Mouse (Mus musculus) C2C12 (cell line): ENCODE results near the gene Efnb2. TPM values are rescaled to one million over a fixed set of nuclear protein-coding genes. Genes with fewer than 3 reads are reported as not detected.

Source experiments
- H3K27me3 ChIP-seq: one replicate; pipeline ENCODE4 v1.6.1; 2011; ENCODE audit not compliant: control insufficient read depth, insufficient read depth, insufficient read length
- H3K36me3 ChIP-seq: one replicate; pipeline ENCODE4 v1.6.1; 2011; ENCODE audit not compliant: control insufficient read depth, insufficient read depth
- H3K4me3 ChIP-seq: one replicate; pipeline ENCODE4 v1.5.1; 2011; ENCODE audit warnings: mild to moderate bottlenecking, control low read depth; ENCODE audit not compliant: poor library complexity, insufficient read depth, severe bottlenecking
- H3K79me2 ChIP-seq: one replicate; pipeline ENCODE4 v1.6.1; 2011; ENCODE audit not compliant: control insufficient read depth, insufficient read depth
- H3K79me3 ChIP-seq: one replicate; pipeline ENCODE4 v1.6.1; 2011; ENCODE audit warnings: low read depth, control low read depth
- H3ac ChIP-seq: one replicate; pipeline ENCODE3; 2011; ENCODE audit warnings: low read depth; ENCODE audit not compliant: control insufficient read depth, insufficient read length
- CEBPB ChIP-seq: IDR thresholded peaks from one replicate; pipeline ENCODE4 v1.6.1; 2011; ENCODE audit warnings: low read depth, mild to moderate bottlenecking, control low read depth, moderate library complexity
- CTCF ChIP-seq: IDR thresholded peaks from one replicate; pipeline ENCODE4 v1.5.1; 2011; ENCODE audit not compliant: control insufficient read depth, insufficient read depth, insufficient read length
- FOSL1 ChIP-seq: IDR thresholded peaks from one replicate; pipeline ENCODE4 v1.8.0; 2011; ENCODE audit warnings: mild to moderate bottlenecking, low read length; ENCODE audit not compliant: poor library complexity, insufficient read depth, severe bottlenecking
- MAX ChIP-seq: IDR thresholded peaks from one replicate; pipeline ENCODE4 v1.6.1; 2011; ENCODE audit warnings: mild to moderate bottlenecking, control low read depth
- MYOD1 ChIP-seq: IDR thresholded peaks from one replicate; pipeline ENCODE4 v1.6.1; 2011; ENCODE audit warnings: low read depth; ENCODE audit not compliant: control insufficient read depth, insufficient read length
- MYOG ChIP-seq: IDR thresholded peaks from one replicate; pipeline ENCODE4 v1.6.1; 2011; ENCODE audit not compliant: control insufficient read depth, insufficient read length; ENCODE audit errors: extremely low read depth
- USF1 ChIP-seq: IDR thresholded peaks from one replicate; pipeline ENCODE4 v1.6.1; 2011; ENCODE audit warnings: low read depth, mild to moderate bottlenecking, control low read depth, moderate library complexity
- polyA plus RNA-seq: library from polyadenylated mRNA; unstranded; fragments of >200 nt; fragmentation: generic; extraction: Trizol; gene quantifications from one replicate; pipeline ENCODE4 v1.2.1, GENCODE M21; 2012; ENCODE audit warnings: missing spikeins

The Efnb2 gene
- polyA plus RNA-seq, 1 experiment, result 15.1 TPM

DNA sequence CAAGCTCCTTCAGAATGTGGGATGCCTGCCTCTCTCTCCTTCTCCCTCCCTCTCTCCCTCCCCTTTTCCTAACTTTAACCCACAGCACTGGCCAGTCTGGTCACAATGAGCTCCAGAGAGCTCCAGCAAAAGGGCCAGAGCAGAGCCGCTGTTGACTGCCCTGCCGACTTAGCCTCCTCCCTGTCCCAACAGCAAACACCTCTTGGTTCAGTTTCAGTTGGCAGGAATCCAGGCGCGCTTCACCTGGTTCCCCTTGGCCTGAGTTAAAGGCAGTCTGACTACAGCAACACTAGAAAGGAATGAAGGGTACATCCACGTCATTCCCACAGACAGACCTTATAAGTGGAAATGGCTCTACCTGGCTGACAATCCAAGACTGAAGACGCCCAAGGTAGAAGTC, 84.2 kb downstream of the Efnb2 start:
- Histone ChIP-seq H3K79me2 (no peaks in the 10 kb centered on the region), H3K36me3 (no peaks in the 10 kb centered on the region), H3K4me3 (no peak overlapping the region), H3K79me3 (no peaks in the 10 kb centered on the region), H3K27me3 (no peaks in the 10 kb centered on the region), H3ac (no peak overlapping the region)
- TF ChIP-seq CEBPB (no peak), MYOD1 (no peak), MAX (no peak), FOSL1 (no peak), MYOG (no peak)

GRCm38 (mm10) chr8:8576286-8576685, 84.8 kb downstream of the Efnb2 start:
- TF ChIP-seq CEBPB, result no peak
- TF ChIP-seq CTCF, result no peak
- TF ChIP-seq USF1, result no peak
- no peak for TF ChIP-seq FOSL1
- no peak for TF ChIP-seq MYOG
- TF ChIP-seq MAX, result no peak
- no peak for TF ChIP-seq MYOD1
- no peak overlapping the region for H3K4me3 ChIP-seq
- H3K36me3 ChIP-seq, result no peaks in the 10 kb centered on the region
- H3K27me3 ChIP-seq, result no peaks in the 10 kb centered on the region
- H3ac ChIP-seq, result no peak overlapping the region
- no peaks in the 10 kb centered on the region for H3K79me2 ChIP-seq
- no peaks in the 10 kb centered on the region for H3K79me3 ChIP-seq

DNA sequence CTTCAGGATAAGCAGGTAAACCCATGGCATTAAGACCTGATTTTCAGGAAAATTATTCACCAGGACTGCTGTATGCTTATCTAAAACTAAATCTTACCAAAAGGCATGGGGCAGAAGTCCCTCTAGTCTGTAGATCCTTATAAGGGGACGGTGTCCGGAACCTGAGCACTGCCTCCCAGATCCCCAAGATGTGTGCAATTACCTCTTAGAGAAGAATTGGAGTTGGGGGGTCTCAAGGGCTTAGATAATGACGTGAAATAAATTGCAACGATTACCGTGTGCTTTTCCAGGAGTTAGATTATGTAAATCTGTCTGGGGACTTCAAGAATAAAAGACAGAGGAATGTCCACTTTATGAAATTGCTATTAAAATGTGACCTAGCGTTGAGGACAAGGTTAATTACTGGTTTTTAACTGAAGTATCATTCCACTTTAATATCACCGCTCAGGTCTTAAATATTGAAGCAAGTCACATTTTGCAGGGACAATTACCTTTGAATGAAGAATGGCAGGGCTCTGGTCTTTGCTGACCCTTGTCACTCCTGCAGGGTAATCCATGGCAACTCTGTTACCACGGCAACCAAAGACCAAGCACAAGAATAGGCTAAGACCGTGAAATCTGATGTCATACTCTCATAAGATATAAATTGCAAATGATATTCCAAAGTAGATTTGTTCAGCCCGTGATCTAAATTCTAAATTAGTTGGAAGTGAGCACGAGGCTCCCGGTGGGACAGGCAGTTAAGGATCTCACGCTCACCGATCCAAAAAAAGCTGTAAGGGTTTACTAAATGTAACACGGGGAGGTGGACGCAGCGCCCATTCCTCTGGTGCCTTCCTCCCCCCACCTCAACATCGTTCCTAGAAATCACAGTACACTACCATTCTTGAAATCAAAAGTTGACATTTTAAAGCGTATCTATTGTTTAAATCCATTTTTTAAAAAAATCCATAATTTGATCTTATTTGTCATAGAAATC, 86.2 kb downstream of the Efnb2 start:
- H3ac ChIP-seq, result no peak overlapping the region
- no peaks in the 10 kb centered on the region for H3K79me3 ChIP-seq
- H3K36me3 ChIP-seq, result no peaks in the 10 kb centered on the region
- no peaks in the 10 kb centered on the region for H3K79me2 ChIP-seq
- no peaks in the 10 kb centered on the region for H3K27me3 ChIP-seq
- H3K4me3 ChIP-seq, result no peak overlapping the region
- TF ChIP-seq MAX (no peak), CEBPB (no peak), USF1 (no peak), CTCF (no peak)

DNA sequence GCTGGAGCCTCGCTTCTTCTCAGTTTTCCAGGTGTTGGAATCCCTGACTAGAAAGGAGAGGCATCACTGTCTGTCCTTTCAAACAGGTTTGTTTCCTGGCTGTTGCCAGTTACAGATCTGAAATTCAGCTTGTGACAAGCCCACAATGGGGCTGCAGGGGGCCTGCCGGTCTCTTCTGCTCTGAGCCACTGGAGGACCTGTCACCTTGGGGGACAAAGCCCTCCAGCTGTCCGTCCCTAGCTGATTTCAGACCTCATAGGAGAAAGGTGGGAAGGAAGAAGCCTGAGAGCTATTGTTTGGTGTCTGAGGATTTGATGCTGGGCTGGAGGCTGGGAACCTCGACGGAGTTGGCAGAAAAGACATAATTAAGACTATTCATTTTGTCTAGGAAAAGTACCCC, 88.8 kb downstream of the Efnb2 start:
- Histone ChIP-seq H3K4me3 (no peak overlapping the region), H3K79me2 (no peaks in the 10 kb centered on the region), H3ac (no peak overlapping the region), H3K36me3 (no peaks in the 10 kb centered on the region), H3K27me3 (no peaks in the 10 kb centered on the region), H3K79me3 (no peaks in the 10 kb centered on the region)
- TF ChIP-seq MYOG (no peak), MYOD1 (no peak), CEBPB (no peak), FOSL1 (no peak), CTCF (no peak), USF1 (no peak), MAX (no peak)

DNA sequence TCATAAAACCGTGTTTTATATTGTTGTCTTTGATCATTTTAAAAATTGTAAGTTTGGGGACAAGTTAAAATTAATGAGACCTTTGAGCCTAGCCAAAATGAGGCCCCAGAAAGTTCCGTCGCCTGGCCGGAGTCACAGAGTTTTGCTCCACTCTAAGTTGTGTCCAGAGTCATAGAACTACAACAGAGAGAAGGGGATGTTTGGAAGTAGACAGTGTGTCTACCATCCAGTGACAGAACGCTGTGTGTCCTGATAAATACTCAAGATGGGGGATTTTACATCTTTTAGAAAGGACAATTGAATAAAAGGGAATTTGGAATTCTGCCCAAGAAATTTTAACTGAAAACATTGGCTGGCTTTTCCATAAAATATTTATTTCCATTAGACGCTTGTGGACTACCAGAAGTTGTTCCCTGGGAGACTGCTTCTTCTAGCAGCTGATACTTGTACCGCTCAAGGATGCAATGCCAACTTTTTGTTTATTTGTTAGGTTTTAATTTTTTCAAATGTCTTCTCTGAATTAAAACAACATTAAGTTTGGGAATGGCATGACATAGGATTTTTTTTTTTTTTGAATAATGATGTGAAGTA, 89.3 kb downstream of the Efnb2 start:
- H3K36me3 ChIP-seq, result no peaks in the 10 kb centered on the region
- TF ChIP-seq MYOG (no peak), MYOD1 (no peak), CEBPB (no peak), CTCF (no peak), FOSL1 (no peak)
- H3K27me3 ChIP-seq, result no peaks in the 10 kb centered on the region
- no peak overlapping the region for H3ac ChIP-seq
- no peaks in the 10 kb centered on the region for H3K79me2 ChIP-seq
- no peaks in the 10 kb centered on the region for H3K79me3 ChIP-seq
- no peak overlapping the region for H3K4me3 ChIP-seq

DNA sequence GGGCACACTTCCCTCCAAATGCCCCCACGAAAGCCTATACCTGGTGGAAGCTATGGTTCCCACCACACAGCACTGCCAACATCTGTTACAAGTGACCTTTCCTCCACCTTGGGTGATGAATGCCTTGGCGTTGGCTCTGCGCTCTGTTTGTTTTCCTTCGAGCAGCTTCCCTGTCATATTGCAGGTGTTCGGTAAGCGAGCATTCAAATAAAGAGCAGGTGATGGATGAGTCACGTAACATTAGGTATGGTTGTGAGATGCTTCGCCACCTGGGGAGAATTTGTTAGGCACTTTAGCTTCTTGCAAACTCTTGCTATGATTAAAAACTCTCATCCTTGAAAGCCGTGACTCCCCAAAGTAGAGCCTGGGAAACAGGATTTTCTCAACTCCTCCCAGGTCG, 91.8 kb downstream of the Efnb2 start:
- TF ChIP-seq USF1 (no peak), CTCF (no peak), MAX (no peak), CEBPB (no peak), FOSL1 (no peak), MYOD1 (no peak), MYOG (no peak)
- no peaks in the 10 kb centered on the region for H3K36me3 ChIP-seq
- no peak overlapping the region for H3ac ChIP-seq
- no peak overlapping the region for H3K4me3 ChIP-seq
- H3K79me2 ChIP-seq, result no peaks in the 10 kb centered on the region
- no peaks in the 10 kb centered on the region for H3K27me3 ChIP-seq
- no peaks in the 10 kb centered on the region for H3K79me3 ChIP-seq
